Mouse (Mus musculus): Measurements from ENCODE around the gene Ube2f. TPM values are rescaled to one million over a fixed set of nuclear protein-coding genes. Genes with fewer than 3 reads are reported as not detected.

The Ube2f gene
- 10 to 100 TPM; 49.2 to 54.3 (median 50.0) TPM for total RNA-seq (2022)

DNA sequence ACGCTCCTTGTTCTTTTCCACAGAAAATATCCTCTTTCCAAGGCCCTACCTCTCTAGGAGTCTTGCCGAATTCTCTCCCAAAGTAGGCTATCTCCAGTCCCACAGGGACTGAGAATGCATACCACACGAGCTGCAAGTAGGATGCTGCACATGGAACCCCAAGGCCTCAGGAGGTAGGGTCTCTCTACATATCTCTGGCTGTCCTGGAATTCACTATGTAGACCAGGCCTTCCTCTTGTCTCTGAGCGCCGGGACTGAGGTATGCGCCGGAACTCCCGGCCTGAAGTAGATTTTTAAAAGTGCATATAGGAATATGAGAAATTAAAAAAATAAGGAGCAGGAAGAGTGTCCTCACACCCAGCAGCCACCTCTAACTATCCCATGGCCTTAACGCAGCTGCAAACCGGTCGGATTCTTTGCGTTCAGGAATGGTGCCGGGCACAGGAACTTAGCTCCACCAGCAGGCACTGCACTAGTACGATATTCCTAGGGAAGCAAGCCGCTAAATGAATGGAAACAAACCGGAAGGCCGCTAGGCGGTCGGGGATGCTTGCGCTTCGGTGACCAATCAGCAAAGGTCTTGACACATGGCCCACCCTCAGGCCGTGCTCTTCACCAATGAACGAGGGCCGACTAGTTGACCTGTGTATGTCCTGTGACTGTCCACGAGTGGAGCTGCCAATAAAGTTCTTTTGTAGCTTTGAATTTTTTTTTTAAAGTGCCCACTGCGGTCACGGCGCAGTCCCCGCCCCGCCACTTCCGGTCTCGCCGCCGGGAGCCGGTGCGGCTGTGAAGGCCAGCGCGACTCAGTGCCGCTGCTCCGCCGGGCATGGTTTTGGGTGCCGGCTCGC is at the start of gene Ube2f:
Gene Ube2f, plus strand, starts transcription at position 741 of the 851 bp plus-strand sequence.
- peak; percentile 87 to 95 for DNase-seq (ENCODE audit: low spot score in 2 of 2)

DNA sequence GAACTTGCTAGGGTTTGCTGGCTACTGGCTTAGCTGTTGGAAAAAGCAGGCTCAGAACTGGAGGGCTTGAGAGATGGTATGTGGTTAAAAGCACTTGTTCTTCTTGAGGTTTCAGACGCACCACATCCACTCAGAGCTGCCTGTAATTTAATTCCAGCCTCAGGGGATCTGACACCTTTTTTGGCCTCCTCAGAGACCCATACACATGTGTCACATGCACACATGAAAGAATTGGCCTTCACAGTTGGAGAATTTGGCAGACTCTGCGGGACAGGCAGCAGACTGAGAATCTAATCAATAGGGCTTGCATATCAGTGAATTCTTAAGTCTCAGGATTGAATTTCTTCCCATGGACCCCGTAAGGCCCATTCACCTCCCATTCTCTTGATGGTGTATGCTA is 49.0 kb upstream of the Ube2f start:
- DNase-seq (ENCODE audit: low spot score in 2 of 2): no peak

DNA sequence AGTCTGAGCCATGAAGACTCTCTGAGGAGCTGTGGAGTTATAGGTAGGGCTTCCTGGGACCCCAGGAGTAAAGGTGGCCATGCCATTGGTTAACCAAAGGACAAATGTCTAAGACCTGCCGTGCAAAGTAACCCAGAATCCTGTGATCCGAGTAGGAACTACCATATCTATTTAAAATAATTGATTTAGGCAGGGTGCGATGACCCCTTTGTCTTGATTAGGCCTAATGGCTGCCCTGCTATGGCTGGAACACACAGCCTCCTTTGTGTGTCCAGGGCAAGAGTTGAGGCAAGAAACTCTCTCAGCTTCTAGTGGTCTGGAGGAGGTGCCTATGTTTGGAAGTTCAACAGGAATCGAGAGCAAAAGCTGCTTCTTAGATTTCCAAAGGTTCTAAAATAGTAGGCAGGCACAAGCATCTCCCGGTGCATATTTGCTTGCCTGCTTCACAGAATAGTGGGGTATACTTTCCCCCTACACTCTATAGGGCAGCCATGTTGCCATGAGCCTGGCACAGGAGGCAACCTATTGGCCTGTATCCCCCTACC is 45.8 kb upstream of the Ube2f start:
- DNase-seq (ENCODE audit: low spot score in 2 of 2): no peak

DNA sequence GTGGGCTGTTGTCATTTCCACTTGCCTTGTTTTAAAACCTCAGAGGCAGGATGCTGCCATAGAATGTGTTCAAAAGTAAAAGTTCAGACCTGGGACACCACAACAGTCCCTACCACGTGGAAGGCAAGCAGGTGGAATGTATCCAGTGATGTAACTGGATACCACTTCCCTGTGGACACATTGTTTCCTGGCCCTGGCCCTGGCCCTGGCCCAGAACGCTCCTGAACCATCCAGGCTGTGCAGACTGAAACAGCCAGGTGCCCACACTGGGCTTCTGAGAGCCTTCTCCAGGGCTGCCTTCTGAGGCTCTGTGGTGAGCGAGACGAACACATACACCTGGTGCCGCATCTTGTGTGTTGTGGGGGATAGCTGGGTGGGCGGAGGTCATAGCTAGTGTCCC is 44.5 kb upstream of the Ube2f start:
- no peak for DNase-seq (ENCODE audit: low spot score in 2 of 2)

DNA sequence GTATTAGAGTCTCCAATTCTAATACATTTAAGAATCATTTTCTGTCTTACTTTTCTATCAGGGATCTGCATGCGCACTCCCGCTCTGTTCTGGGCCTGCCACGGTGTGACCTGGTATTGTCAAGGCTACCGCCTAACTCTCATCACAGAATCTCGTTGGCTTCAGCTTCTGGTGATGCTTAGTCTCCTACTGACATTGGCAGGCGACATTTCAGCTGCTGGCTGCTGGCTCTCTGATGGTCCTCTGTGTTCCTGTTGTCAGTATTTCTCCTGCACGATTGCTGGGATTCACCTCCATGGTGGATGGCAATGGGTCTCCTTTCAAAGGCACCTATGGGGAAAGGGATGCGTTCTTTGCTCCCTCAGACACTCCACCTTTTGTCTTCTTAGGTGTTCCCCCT is 43.8 kb upstream of the Ube2f start:
- no peak for DNase-seq (ENCODE audit: low spot score in 2 of 2)

DNA sequence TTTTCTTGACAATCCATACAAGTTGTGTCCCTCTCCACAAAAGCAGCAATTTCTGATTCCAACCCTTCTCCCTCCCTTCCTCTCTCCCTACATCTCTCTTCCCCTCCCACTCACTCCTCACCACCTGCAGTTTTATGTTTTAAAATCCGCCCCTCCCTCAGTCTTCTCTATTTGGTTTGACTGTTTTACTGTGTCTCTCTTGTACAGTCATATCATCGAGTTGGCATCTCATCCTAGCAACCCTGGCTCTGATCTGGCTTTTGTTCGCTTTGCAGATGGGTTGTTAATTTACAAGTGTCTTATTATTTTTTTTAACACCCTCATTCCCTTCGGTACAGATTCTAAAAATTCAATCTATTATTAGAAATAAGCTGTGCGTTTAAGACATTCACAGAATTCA is 43.2 kb upstream of the Ube2f start:
- DNase-seq (ENCODE audit: low spot score in 2 of 2): no peak

DNA sequence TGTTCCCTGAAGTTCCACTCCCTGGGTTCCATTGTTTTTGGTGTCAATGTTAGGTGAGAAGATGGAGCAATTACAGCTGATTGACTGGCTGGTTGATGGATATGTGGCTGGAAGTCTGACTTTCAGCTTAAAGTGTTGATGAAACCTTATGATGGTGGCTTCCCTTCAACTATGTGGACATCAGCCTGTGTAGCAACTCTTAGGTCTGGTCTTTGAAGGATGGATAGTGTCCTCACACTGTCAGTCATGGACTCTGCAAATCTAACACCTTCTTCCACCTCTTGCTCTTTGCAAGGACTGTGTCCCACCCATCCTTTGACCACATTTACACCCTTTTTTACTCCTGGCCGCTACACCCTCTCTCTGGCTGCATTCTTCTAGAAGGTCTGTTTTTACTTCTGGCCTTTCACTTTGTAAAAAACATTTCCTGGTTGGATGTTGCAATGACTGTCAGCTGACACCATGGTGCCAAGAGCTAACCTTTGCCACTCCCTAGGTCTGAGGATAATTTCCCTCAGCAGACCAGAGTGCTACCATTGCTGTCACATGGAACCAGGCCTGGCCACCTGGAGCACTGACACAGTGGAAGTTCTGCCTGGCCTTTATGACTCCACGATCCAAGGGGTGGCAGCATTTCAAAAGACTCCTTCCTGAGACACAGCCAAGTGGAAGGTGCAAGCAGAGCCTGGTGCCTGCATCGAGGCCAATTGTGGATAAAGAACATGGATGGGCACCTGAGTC is 42.6 kb upstream of the Ube2f start:
- DNase-seq (ENCODE audit: low spot score in 2 of 2): peak in 1 of 2 experiments; percentile 23

DNA sequence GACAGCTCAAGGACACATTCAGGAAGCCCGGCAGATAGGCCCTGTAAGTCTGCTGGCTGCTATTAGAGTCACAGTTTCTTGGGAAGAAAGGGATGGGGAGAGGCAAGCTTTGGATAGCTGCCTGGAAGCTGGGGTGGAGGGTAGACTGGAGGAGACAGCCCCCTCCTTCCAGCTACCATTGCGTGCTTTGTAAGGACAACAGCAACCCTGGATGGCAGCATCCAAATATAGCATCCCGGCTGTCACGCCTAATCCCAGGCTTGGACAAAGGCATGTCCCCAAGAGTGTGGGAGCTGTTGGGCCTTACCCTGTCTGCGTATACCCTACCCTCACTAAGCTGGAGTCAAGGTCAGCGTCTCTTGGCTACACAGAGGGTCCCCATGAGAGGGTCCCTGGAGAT is 40.8 kb upstream of the Ube2f start:
- DNase-seq (ENCODE audit: low spot score in 2 of 2): peak; percentile 32 to 33

DNA sequence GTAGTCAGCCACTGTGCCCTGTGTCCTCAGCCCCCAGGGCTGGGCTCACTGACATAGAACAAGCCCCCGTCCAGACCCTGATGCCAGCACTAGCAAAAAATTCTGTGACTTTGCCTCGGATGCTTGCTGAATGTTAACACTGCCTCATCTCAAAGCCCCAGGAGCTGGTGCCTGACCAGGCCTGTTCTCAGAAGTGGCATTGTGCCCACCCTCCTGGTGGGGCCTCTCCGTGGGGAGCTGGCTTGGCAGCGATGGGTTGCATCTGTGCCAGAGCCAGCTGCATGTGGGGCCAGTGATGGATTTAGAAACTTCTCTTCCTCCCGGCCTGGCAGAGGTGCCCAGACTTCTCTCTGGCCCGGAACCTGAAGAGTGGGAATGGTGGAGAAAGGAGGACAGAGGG is 40.3 kb upstream of the Ube2f start:
- peak; percentile 79 to 88 for DNase-seq (ENCODE audit: low spot score in 2 of 2)

DNA sequence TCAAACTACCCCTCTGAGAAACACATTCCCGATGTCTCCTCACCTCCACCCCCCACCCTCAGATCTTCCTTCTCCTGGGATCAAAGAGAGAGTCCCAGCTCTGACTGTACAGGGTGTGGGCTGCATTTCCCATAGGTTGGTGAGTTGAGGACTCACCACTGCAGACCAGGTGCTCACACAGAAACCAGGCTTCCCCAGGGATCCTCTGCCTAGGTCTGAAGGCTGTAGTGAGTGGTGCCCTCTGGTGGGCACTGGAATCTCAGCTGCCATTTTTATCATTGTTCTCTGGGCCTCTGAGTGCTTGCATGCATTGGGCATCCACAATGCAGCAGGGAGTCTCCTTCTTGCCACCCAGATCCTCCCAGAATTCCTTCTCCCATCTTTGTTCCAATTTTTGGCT is 39.0 kb upstream of the Ube2f start:
- no peak for DNase-seq (ENCODE audit: low spot score in 2 of 2)

DNA sequence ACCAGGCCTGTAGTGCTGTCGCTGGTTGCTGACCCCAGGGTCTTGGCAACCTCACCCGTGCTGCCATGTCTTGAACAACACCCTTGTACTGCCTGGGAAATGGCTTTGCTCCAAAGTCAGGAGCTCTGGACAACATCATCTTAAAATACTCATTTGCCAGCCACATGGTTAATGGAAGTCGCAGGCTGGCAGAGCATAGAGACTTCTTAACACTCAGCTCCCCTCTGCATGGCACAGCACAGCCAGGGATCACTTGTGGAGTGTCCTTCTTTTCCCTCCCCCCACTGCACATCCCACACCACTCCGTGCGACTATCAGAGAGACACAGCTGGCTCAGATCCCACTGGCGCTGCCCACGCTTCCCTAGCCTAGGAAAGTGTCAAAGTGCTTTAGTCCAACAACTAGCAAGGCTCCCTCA is 38.5 kb upstream of the Ube2f start:
- DNase-seq (ENCODE audit: low spot score in 2 of 2): no peak

DNA sequence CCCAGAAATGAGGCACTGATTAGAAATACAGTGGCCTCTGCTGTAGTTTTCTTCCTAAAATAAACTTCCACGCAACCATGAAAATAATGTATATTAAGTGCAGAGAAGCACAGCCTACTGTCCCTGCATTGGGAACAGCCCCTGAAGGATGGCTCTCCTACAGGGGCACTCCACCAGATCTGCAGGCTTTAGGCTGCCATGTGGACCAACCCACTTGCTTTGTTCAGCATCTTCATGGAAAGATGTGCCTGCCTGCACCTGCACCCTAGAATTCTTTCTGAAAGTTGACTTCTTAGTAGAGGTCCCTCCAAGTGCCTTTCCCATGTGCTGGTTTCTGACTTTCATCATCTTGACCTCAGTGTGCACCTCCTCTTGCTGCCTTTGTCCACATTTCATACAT is 34.8 kb upstream of the Ube2f start:
- DNase-seq (ENCODE audit: low spot score in 2 of 2): no peak

DNA sequence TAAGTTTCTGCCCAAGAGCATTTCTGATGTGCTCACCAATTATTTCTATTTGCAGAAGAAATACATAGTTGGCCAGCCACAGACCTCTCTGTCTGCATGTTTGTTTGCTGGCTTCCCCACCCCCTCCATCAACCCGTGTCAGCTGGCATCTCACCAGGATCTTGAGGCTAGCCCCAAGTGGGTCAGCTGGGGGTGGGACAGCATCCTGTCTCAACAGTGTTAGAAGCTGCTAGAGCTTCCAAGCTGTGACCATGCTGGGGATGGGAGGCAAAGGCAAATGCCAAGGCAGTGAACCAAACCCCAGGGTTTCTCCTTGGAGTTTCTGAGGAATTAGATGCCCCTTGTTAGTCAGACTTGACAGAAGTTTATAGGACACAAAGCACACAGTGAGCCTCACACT is 34.1 kb upstream of the Ube2f start:
- DNase-seq (ENCODE audit: low spot score in 2 of 2): no peak

DNA sequence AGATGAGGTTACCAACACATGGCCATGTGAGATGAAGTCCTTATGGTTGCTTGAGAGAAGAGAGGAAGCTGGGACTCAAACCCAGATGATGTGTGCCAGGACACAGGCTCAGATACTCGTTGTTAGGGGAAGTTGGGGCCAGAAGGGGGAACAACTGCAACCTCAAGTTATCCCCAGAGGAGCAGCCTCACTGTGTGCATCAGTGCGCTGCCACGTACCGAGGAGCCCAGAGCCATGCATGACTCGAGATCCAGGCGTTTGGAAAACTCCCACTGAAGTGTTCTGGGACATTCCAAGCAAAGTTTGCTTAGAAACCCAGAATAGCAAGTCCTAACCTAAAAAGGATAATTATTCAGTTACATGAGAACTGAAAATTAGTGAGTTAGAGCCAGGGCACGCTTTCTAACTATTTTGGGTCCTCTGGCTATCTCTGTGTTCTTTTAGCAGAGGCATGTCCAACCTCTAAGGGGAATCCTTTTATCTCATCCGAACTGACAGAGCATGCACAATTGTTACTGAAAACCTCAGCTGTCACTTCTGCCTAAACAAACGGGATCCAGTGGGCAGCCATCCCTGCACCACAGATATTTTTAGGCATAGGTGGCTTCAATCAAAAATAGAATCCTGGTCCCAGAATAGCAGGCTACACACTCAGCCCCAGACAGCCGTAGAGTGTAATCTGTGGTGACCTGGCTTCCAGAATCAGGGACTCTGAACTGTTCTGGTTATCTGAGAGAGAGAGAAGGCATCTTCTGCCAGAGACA is 33.4 kb upstream of the Ube2f start:
- peak in 1 of 2 experiments; percentile 58 for DNase-seq (ENCODE audit: low spot score in 2 of 2)

DNA sequence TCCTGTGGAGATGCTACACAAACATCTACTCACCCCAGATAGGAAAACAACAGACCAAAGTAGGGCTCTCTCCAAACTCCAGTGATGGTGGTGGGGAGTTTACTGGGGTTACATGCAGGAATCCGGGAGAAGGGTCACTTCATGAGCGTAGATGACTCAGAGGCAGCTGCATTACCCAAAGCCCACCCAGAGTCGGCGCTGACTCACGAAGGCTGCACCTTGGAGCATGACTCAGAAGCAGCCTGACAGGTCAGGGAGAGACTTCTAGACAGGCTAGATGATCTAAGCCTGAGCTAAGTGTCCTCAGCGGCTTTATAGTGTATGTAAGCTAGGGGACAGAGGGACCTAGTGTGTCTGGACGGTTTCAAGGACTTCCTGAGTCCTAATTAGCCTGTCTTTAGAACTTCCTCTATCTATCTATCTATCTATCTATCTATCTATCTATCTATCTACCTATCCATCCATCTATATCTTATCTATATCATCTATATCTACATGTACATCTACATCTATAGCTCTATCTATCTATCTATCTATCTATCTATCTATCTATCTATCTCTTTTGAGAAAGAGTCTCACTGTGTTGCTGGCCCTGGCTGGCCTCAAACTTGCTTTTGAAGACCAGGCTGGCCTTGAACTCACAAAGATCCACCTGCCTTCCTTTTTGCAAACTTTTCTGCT is 30.3 kb upstream of the Ube2f start:
- DNase-seq (ENCODE audit: low spot score in 2 of 2): no peak

DNA sequence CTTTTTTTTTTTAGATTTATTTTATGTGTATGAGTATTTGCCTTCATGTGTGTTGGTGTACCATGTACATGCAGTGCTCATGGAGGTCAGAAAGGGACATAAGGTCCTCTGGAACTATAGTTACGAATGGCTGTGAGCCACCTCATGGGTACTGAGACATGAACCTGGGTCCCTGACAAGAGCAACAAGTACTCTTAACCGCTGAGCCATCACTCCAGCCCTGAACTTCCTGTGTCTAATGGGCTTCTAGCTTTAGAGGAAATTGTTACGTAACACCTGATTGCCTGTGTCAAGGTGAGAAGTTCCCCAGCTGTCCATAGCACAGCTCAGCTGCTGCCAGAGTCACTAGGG is 29.8 kb upstream of the Ube2f start:
- no peak for DNase-seq (ENCODE audit: low spot score in 2 of 2)

DNA sequence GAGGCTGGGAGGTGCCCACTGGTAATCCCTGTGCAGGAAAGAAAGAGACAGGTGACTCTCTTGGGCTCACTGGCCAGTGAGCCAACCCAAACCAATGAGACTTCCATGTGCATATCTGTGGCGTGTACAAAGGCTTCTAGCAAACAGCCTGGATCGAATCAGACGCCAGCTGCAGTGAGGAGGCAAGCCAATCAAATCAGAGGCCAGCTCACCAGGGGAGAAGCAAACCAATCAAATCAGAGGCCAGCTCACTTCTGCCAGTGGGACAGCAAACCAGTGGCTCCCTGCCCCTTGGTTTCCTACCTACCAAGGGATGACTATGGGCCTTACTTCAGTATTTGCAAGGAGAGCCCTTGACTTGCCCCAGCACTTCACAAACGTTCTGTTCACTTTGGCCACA is 23.5 kb upstream of the Ube2f start:
- DNase-seq (ENCODE audit: low spot score in 2 of 2): no peak

DNA sequence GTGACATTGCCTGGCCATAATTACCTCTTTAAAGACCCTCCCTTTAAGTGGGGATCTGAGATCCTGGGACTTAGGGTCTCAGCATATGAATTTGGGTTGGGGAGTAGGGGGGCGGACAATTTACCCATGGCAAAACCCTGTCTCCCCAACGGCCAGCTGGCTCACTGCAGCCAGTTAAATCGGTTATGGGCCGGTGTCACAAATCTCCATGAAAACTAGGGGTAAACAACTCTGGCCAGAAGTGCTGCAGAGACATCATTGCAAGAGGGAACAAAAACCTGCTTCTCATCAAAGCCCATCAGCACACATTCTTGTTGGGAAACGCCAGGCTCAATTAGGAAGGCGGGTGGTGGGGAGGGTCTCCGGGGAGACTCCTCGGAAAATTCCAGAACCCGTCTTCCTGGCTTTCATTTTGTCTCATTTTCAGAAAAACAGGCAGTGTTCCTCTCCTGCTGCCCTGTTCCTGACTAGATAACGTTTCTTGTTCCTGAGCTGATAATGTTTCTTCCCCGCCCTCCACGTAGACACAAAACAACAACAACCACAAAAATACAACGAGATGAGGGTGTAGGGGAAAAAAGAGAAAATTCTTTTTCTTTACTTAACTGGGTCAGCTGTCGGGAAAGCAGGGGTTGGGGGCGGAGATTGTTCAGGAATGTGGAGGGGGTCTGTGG is 22.6 kb upstream of the Ube2f start:
- no peak for DNase-seq (ENCODE audit: low spot score in 2 of 2)

DNA sequence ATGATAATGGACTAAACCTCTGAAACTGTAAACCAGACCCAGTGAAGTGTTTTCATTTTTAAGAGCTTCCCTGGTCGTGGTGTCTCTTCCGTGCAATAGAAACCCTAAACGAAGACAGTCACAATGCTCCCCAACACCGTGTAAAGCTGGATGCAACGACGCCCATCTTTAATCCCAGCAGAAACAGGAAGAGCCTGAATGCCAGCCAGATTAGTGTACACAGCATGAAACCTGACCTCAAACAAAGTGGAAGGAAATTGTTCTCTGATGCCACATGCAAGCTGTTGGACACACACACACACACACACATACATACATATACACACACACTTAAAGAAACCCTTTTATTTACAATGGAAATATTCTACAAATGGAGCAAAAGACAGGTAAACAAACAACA is 19.0 kb upstream of the Ube2f start:
- DNase-seq (ENCODE audit: low spot score in 2 of 2): no peak

DNA sequence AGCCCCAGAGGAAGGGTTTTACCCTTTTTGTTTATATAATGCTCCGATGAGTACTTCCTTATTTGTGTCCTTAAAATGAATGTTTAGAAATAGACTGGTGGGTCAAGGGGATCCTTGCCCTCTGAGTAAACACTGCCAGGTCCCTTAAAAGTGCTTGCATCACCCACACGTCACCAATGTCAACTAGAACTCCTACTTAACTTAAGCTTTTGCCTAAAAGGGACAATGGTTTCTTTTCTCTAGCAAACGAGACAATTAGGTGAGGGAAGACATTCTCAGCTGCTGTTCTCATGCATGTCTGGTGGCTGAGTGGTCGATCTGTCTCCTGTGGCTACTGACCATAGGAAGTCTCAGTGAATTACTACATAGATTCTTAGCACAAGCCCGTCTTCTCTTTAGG is 18.2 kb upstream of the Ube2f start:
- no peak for DNase-seq (ENCODE audit: low spot score in 2 of 2)

DNA sequence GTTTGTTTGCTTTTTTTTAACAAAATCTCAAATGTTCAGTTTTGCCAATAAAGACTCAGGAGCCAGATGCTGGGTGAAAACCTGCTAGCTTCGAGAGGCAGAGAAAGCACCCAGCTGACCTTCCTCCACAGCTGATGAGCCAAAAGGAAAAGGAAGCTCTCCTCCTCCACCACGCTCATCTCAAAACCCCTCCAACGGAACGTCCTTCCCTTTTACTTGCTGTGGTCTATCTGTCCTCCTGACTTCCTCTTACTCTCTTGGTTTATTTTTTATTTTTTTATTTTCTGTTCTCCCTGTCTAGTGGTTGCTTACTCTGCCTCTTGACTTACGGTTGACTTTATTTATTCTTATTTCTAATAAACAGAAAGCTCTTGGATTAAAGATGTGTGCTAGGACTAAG is 14.7 kb upstream of the Ube2f start:
- no peak for DNase-seq (ENCODE audit: low spot score in 2 of 2)

Data from gastrocnemius, adult 8-10 months (tissue).